Mouse (Mus musculus) megakaryocyte, adult 5-6 weeks (primary cell): ENCODE measurements around the gene Gm8653. TPM values are rescaled to one million over a fixed set of nuclear protein-coding genes. Genes with fewer than 3 reads are reported as not detected.
"Not testable (repeated sequence)": the region's sequence is repeated elsewhere in the genome, so short reads cannot be mapped to it uniquely, and the experiment has no call there.

Source experiments
- ATAC-seq: 2 replicates; pipeline ENCODE4 v1.8.0; 2016; ENCODE audit warnings: mild to moderate bottlenecking, inconsistent platforms; ENCODE audit not compliant: poor library complexity, severe bottlenecking
- total RNA-seq, 2 experiments: library from RNA; stranded (forward) in 1 of 2; stranded (reverse) in 1 of 2; fragments of 153-499, 151-499 nt in 1 of 2; fragments of 221-1000, 200-1000 nt in 1 of 2; gene quantifications; 2 replicates each; pipeline versions ENCODE4 v1.2.3 to v1.2.4; 2015 to 2017

Gm8653 gene
- total RNA-seq (2015) = not detected in 2 replicates
- not detected in 2 replicates for total RNA-seq (2017)

- not testable (repeated sequence) for ATAC-seq
These were observed at the start of gene Gm8653 for GRCm38 (mm10) chr7:22201164-22201563. Gene Gm8653, minus strand, starts transcription at chr7:22201264.

GRCm38 (mm10) chr7:22229384-22229783 is 28.3 kb upstream of the Gm8653 start, which contains the start of gene Gm8453:
Gene Gm8453, minus strand, starts transcription at chr7:22229484.
- ATAC-seq = not testable (repeated sequence)

- not testable (repeated sequence) for ATAC-seq
These were observed 12.0 kb downstream of the Gm8653 start, which contains the start of gene Vmn1r143 for GRCm38 (mm10) chr7:22189077-22189476. Gene Vmn1r143, plus strand, starts transcription at chr7:22189377.

GRCm38 (mm10) chr7:22163935-22164334 is 37.1 kb downstream of the Gm8653 start, which contains the start of gene Vmn1r142:
Gene Vmn1r142, minus strand, starts transcription at chr7:22164035.
- ATAC-seq = not testable (repeated sequence)

Other genes with a start within 250 kb of the Gm8653 start
- not detected in 2 replicates for gene Vmn1r137, start 206.7 kb downstream of the Gm8653 start, total RNA-seq (2015)
- not detected in 2 replicates for gene Vmn1r137, start 206.7 kb downstream of the Gm8653 start, total RNA-seq (2017)
- gene Vmn1r138, start 172.4 kb downstream of the Gm8653 start, total RNA-seq (2015) = not detected in 2 replicates
- not detected in 2 replicates for gene Vmn1r138, start 172.4 kb downstream of the Gm8653 start, total RNA-seq (2017)
- gene Gm6176, start 145.0 kb downstream of the Gm8653 start, total RNA-seq (2015) = not detected in 2 replicates
- not detected in 2 replicates for gene Gm6176, start 145.0 kb downstream of the Gm8653 start, total RNA-seq (2017)
- not detected in 2 replicates for gene Vmn1r139, start 132.2 kb downstream of the Gm8653 start, total RNA-seq (2015)
- not detected in 2 replicates for gene Vmn1r139, start 132.2 kb downstream of the Gm8653 start, total RNA-seq (2017)
- gene Gm16451, start 83.0 kb downstream of the Gm8653 start, total RNA-seq (2015) = not detected in 2 replicates
- not detected in 2 replicates for gene Gm16451, start 83.0 kb downstream of the Gm8653 start, total RNA-seq (2017)
- gene Gm10666, start 66.5 kb downstream of the Gm8653 start, total RNA-seq (2015) = not detected in 2 replicates
- not detected in 2 replicates for gene Gm10666, start 66.5 kb downstream of the Gm8653 start, total RNA-seq (2017)
- not detected in 2 replicates for gene Vmn1r142, start 37.2 kb downstream of the Gm8653 start, total RNA-seq (2015)
- not detected in 2 replicates for gene Vmn1r142, start 37.2 kb downstream of the Gm8653 start, total RNA-seq (2017)
- not detected in 2 replicates for gene Vmn1r143, start 11.9 kb downstream of the Gm8653 start, total RNA-seq (2015)
- not detected in 2 replicates for gene Vmn1r143, start 11.9 kb downstream of the Gm8653 start, total RNA-seq (2017)
- gene Gm8453, start 28.2 kb upstream of the Gm8653 start, total RNA-seq (2015) = not detected in 2 replicates
- gene Gm8453, start 28.2 kb upstream of the Gm8653 start, total RNA-seq (2017) = not detected in 2 replicates
- gene Gm4187, start 128.5 kb upstream of the Gm8653 start, total RNA-seq (2015) = not detected in 2 replicates
- not detected in 2 replicates for gene Gm4187, start 128.5 kb upstream of the Gm8653 start, total RNA-seq (2017)
- gene Gm8660, start 169.8 kb upstream of the Gm8653 start, total RNA-seq (2015) = not detected in 2 replicates
- not detected in 2 replicates for gene Gm8660, start 169.8 kb upstream of the Gm8653 start, total RNA-seq (2017)
- not detected in 2 replicates for gene Vmn1r148, start 212.3 kb upstream of the Gm8653 start, total RNA-seq (2015)
- not detected in 2 replicates for gene Vmn1r148, start 212.3 kb upstream of the Gm8653 start, total RNA-seq (2017)
- gene Vmn1r149, start 237.0 kb upstream of the Gm8653 start, total RNA-seq (2015) = not detected in 2 replicates
- not detected in 2 replicates for gene Vmn1r149, start 237.0 kb upstream of the Gm8653 start, total RNA-seq (2017)